9 mouse cellular contexts compared by ENCODE assay signal in the genomic region with DNA sequence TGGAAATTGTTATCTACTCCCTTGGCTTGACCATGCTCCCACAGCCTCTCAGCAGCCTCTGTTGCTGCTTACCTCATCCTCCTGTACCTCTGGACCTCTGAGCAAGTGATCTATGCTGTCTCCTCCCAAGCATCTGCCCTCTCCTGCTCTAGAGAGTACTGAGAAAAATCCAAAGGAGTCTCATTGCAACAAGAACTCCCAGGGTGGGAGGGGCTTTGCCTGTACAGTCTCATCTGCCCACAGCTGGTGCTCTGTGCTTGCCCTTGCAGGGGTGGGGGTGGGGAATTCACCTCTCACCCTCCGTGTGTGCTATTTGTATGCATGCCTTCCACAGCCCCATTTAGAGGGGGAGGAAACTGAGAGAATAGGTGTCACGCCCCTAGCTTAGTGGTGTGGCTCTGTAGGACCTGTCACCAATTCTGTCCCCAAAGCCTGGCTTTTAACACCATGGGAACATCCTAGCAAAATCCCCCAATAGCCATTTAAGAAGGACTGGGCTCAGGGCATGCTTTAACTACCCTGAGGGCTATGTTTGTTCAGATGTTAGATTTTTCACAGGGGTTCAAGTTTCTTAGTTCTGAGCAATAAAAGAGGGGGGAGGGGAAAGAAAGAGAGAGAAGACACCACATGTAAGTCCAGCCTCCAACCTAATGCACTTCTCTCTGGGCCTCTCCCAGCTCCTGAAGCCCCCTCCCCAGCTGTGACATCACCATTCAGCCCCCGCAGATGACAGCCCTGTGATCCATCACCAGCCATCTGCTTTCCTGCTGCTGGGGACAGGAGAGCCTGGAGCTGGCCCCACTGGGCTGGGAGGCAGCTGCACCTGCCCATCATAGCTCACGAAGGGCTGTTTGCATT. TPM values are rescaled to one million over a fixed set of nuclear protein-coding genes. Genes with fewer than 3 reads are reported as not detected.
DNase-seq lines count a peak whose midpoint lies in the region; ATAC-seq and TF ChIP-seq lines count a peak whose summit lies in the region.
"Had no signal": no experiment of that assay in that cellular context is flagged by ENCODE, and none has a peak within 500 bp of the region (broad histone marks: within the 10 kb centered on the region; RNA-seq: fewer than 3 reads in every experiment).

No protein-coding gene starts in this region.

- intact Hi-C loops in left cerebral cortex, adult 2 months (cut with DNase I), result no loop called here

- no peak for TF ChIP-seq CTCF in left cerebral cortex, adult 2 months (IDR thresholded peaks at IDR 0.05)

- no peaks in the 10 kb centered on the region for H3K36me3 ChIP-seq in heart, embryonic 10.5 days
- no peaks in the 10 kb centered on the region for H3K36me3 ChIP-seq in heart, embryonic 12.5 days
- H3K36me3 ChIP-seq in intestine, embryonic 14.5 days (ENCODE audit: control insufficient read depth, insufficient read depth, low read length), result no peaks in the 10 kb centered on the region

- H3K27ac ChIP-seq in heart, embryonic 10.5 days, result no peak overlapping the region
- no peak overlapping the region for H3K27ac ChIP-seq in heart, embryonic 12.5 days (ENCODE audit: poor library complexity, severe bottlenecking)
- H3K27ac ChIP-seq in intestine, embryonic 14.5 days (ENCODE audit: low read depth), result peak overlapping the region; percentile 80
- no peak overlapping the region for H3K27ac ChIP-seq in left cerebral cortex, adult 2 months

- peak overlapping the region; percentile 12; the same call in 1 of the 2 replicates for H3K4me3 ChIP-seq in heart, embryonic 10.5 days
- H3K4me3 ChIP-seq in heart, embryonic 12.5 days, result no peak overlapping the region
- no peak overlapping the region for H3K4me3 ChIP-seq in intestine, embryonic 14.5 days (ENCODE audit: low read depth, low read length)
- no peak overlapping the region for H3K4me3 ChIP-seq in left cerebral cortex, adult 2 months

- peaks cover 34% of the 10 kb centered on the region for H3K4me1 ChIP-seq in heart, embryonic 10.5 days
- H3K4me1 ChIP-seq in heart, embryonic 12.5 days (replicated peaks), result peaks cover 24% of the 10 kb centered on the region
- H3K4me1 ChIP-seq in intestine, embryonic 14.5 days (replicated peaks; ENCODE audit: control insufficient read depth, insufficient read depth, low read length), result peaks cover 38% of the 10 kb centered on the region

- peaks cover 11% of the 10 kb centered on the region for H3K27me3 ChIP-seq in heart, embryonic 10.5 days (ENCODE audit: insufficient read depth, poor library complexity, severe bottlenecking)
- H3K27me3 ChIP-seq in heart, embryonic 12.5 days (replicated peaks), result peaks cover 15% of the 10 kb centered on the region
- H3K27me3 ChIP-seq in intestine, embryonic 14.5 days (replicated peaks; ENCODE audit: control insufficient read depth, insufficient read depth, low read length), result no peaks in the 10 kb centered on the region

- no peak overlapping the region for H3K9ac ChIP-seq in heart, embryonic 12.5 days
- H3K9ac ChIP-seq in intestine, embryonic 14.5 days (ENCODE audit: low read length), result no peak overlapping the region

- H3K4me2 ChIP-seq in heart, embryonic 12.5 days, result no peak overlapping the region
- H3K4me2 ChIP-seq in intestine, embryonic 14.5 days (ENCODE audit: low read length), result peak overlapping the region; percentile 26; the same call in 1 of the 2 replicates

- no peak for ATAC-seq in heart, embryonic 12.5 days (ENCODE audit: insufficient number of reproducible peaks, low FRiP score)
- ATAC-seq in intestine, embryonic 14.5 days (replicated peaks; ENCODE audit: low FRiP score, low TSS enrichment, low read depth), result peak; percentile 85

- no peaks in the 10 kb centered on the region for H3K9me3 ChIP-seq in heart, embryonic 10.5 days
- peaks cover 17% of the 10 kb centered on the region for H3K9me3 ChIP-seq in heart, embryonic 12.5 days (replicated peaks)
- H3K9me3 ChIP-seq in intestine, embryonic 14.5 days (ENCODE audit: control insufficient read depth, low read length), result peaks cover 7% of the 10 kb centered on the region; the same call in 1 of the 2 replicates

- DNase-seq in heart, embryonic 10.5 days (ENCODE audit: low spot score), result peak; percentile 71
- DNase-seq in embryo, embryonic 11.5 days (ENCODE audit: low read depth, low spot score), result peak; percentile 66
- peak; percentile 77 for DNase-seq in intestine, embryonic 14.5 days (ENCODE audit: low spot score)
- peak; percentile 87 for DNase-seq in neural tube, embryonic 10.5 days (ENCODE audit: extremely low spot score, low spot score)
- DNase-seq in adrenal gland, postnatal 10 days, result no peak
- no peak for DNase-seq in ovary, postnatal 14 days (ENCODE audit: low spot score)
- DNase-seq in left cerebral cortex, adult 2 months (ENCODE audit: extremely low spot score in 1 of 2, low spot score in 2 of 2), result no peak
- DNase-seq: B cell, adult 2 months had no signal

- WGBS in heart, embryonic 10.5 days, result 9% methylated on average over 4 of the region's 4 CpGs
- WGBS in heart, embryonic 12.5 days, result 5% methylated on average over 4 of the region's 4 CpGs
- 3% methylated on average over 4 of the region's 4 CpGs for WGBS in intestine, embryonic 14.5 days

RNA-seq across cellular contexts. Expression of a gene that starts 26.4 kb away (rescaled TPM):
- polyA plus RNA-seq in heart, embryonic 10.5 days (2016; fragmentation: Nextera tagmentation; extraction: Ambion mirVana), result 10.1 and 11.9 TPM in 2 replicates
- polyA plus RNA-seq in heart, embryonic 12.5 days (2016; fragmentation: Nextera tagmentation; extraction: Ambion mirVana), result 10.5 and 11.2 TPM in 2 replicates
- 9.2 and 10.0 TPM in 2 replicates for polyA plus RNA-seq in intestine, embryonic 14.5 days (2014; fragmentation: Nextera tagmentation; extraction: Ambion mirVana)
- total RNA-seq in adrenal gland, postnatal 10 days (2021), result 10 to 100 TPM; 30.9 to 37.5 TPM
- 10 to 100 TPM; 57.5 to 62.2 TPM for total RNA-seq in left cerebral cortex, adult 2 months (2021)

Comparison
In these comparisons a context has a peak if more than half of its experiments do, and no peak if none do; other contexts are left out.
1. DNase-seq: peak in heart, embryonic 10.5 days (single experiment), embryo, embryonic 11.5 days (single experiment), intestine, embryonic 14.5 days (single experiment) and neural tube, embryonic 10.5 days (single experiment); none in adrenal gland, postnatal 10 days (single experiment), ovary, postnatal 14 days (single experiment) and left cerebral cortex, adult 2 months (0 of 2).